Mouse (Mus musculus): ENCODE data around the gene Lamtor4. TPM values are rescaled to one million over a fixed set of nuclear protein-coding genes. Genes with fewer than 3 reads are reported as not detected.

The Lamtor4 gene
- polyA plus RNA-seq, 1 experiment: 72.8 TPM

GRCm38 (mm10) chr5:138233778-138234177, 21.5 kb upstream of the Lamtor4 start:
- Histone ChIP-seq H3K4me3 (ENCODE audit: insufficient read depth, poor library complexity, severe bottlenecking) (no peak overlapping the region), H3K79me2 (ENCODE audit: control insufficient read depth, insufficient read depth) (no peaks in the 10 kb centered on the region), H3K27me3 (ENCODE audit: control insufficient read depth, insufficient read depth, insufficient read length) (no peaks in the 10 kb centered on the region), H3K79me3 (ENCODE audit: low read depth) (no peaks in the 10 kb centered on the region), H3K36me3 (ENCODE audit: control insufficient read depth, insufficient read depth) (no peaks in the 10 kb centered on the region), H3ac (ENCODE audit: control insufficient read depth, insufficient read length, low read depth) (no peak overlapping the region)
- TF ChIP-seq MYOD1 (IDR thresholded peaks at IDR 0.05; ENCODE audit: control insufficient read depth, insufficient read length, low read depth) (no peak), FOSL1 (IDR thresholded peaks at IDR 0.05; ENCODE audit: insufficient read depth, low read length, poor library complexity, severe bottlenecking) (no peak)

DNA sequence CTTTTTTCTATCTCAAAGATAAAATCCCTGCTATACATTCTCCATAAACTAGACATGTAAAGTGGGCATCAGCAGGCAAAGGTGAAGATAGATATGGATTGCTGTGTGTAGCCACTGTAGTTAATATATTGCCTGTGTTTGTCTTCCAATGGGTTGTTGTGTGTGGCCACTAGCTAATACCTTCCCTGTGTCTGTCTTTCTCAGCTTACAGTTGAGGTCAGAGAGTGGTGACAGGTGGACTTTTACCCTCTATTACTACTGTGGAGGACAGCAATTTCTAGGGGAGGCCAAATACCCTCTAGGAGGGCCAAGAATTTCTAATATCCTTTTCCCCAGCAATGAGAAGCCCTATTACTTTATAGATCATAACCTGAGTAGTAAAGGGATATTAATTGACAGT, 21.1 kb upstream of the Lamtor4 start:
- Histone ChIP-seq H3K4me3 (ENCODE audit: insufficient read depth, poor library complexity, severe bottlenecking) (no peak overlapping the region), H3K27me3 (ENCODE audit: control insufficient read depth, insufficient read depth, insufficient read length) (no peaks in the 10 kb centered on the region), H3ac (ENCODE audit: control insufficient read depth, insufficient read length, low read depth) (no peak overlapping the region), H3K36me3 (ENCODE audit: control insufficient read depth, insufficient read depth) (no peaks in the 10 kb centered on the region), H3K79me3 (ENCODE audit: low read depth) (no peaks in the 10 kb centered on the region), H3K79me2 (ENCODE audit: control insufficient read depth, insufficient read depth) (no peaks in the 10 kb centered on the region)
- TF ChIP-seq FOSL1 (IDR thresholded peaks at IDR 0.05; ENCODE audit: insufficient read depth, low read length, poor library complexity, severe bottlenecking) (no peak), MAX (IDR thresholded peaks at IDR 0.05) (no peak), CTCF (IDR thresholded peaks at IDR 0.05; ENCODE audit: control insufficient read depth, insufficient read depth, insufficient read length) (no peak), CEBPB (IDR thresholded peaks at IDR 0.05; ENCODE audit: low read depth) (no peak), USF1 (IDR thresholded peaks at IDR 0.05; ENCODE audit: low read depth) (no peak), MYOD1 (IDR thresholded peaks at IDR 0.05; ENCODE audit: control insufficient read depth, insufficient read length, low read depth) (no peak), MYOG (IDR thresholded peaks at IDR 0.05; ENCODE audit: control insufficient read depth, extremely low read depth, insufficient read length) (no peak)

DNA sequence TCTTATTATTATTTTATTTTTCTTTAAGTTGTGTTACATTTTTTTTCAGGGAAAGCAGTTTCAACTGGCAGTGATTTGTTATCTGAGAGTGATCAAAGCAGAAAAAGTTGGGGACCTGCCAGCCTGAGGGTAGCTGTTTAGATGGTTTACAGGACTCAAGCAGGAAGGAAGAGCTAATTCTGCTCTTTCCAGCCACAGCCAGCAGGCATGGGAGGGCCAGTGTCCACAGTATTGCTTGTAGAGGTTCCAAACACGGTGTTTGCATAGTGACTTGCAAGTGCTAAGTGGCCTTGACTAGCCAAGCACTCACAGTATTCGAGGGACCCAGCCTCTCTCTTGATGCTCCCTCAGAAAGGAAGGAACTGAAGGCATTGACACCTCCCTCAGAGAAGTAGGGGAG, 13.8 kb upstream of the Lamtor4 start:
- no peak overlapping the region for H3ac ChIP-seq (ENCODE audit: control insufficient read depth, insufficient read length, low read depth)
- no peak overlapping the region for H3K4me3 ChIP-seq (ENCODE audit: insufficient read depth, poor library complexity, severe bottlenecking)
- H3K79me2 ChIP-seq (ENCODE audit: control insufficient read depth, insufficient read depth): no peaks in the 10 kb centered on the region
- H3K79me3 ChIP-seq (ENCODE audit: low read depth): no peaks in the 10 kb centered on the region
- no peaks in the 10 kb centered on the region for H3K27me3 ChIP-seq (ENCODE audit: control insufficient read depth, insufficient read depth, insufficient read length)
- H3K36me3 ChIP-seq (ENCODE audit: control insufficient read depth, insufficient read depth): no peaks in the 10 kb centered on the region
- TF ChIP-seq CTCF (IDR thresholded peaks at IDR 0.05; ENCODE audit: control insufficient read depth, insufficient read depth, insufficient read length): no peak
- no peak for TF ChIP-seq FOSL1 (IDR thresholded peaks at IDR 0.05; ENCODE audit: insufficient read depth, low read length, poor library complexity, severe bottlenecking)
- no peak for TF ChIP-seq USF1 (IDR thresholded peaks at IDR 0.05; ENCODE audit: low read depth)
- no peak for TF ChIP-seq MYOD1 (IDR thresholded peaks at IDR 0.05; ENCODE audit: control insufficient read depth, insufficient read length, low read depth)
- no peak for TF ChIP-seq CEBPB (IDR thresholded peaks at IDR 0.05; ENCODE audit: low read depth)
- TF ChIP-seq MYOG (IDR thresholded peaks at IDR 0.05; ENCODE audit: control insufficient read depth, extremely low read depth, insufficient read length): no peak
- no peak for TF ChIP-seq MAX (IDR thresholded peaks at IDR 0.05)

- Histone ChIP-seq H3K36me3 (ENCODE audit: control insufficient read depth, insufficient read depth) (no peaks in the 10 kb centered on the region), H3ac (ENCODE audit: control insufficient read depth, insufficient read length, low read depth) (no peak overlapping the region), H3K27me3 (ENCODE audit: control insufficient read depth, insufficient read depth, insufficient read length) (peaks cover 5% of the 10 kb centered on the region), H3K79me2 (ENCODE audit: control insufficient read depth, insufficient read depth) (no peaks in the 10 kb centered on the region), H3K4me3 (ENCODE audit: insufficient read depth, poor library complexity, severe bottlenecking) (no peak overlapping the region), H3K79me3 (ENCODE audit: low read depth) (no peaks in the 10 kb centered on the region)
- TF ChIP-seq CEBPB (IDR thresholded peaks at IDR 0.05; ENCODE audit: low read depth): no peak
- TF ChIP-seq CTCF (IDR thresholded peaks at IDR 0.05; ENCODE audit: control insufficient read depth, insufficient read depth, insufficient read length): no peak
- no peak for TF ChIP-seq MAX (IDR thresholded peaks at IDR 0.05)
- TF ChIP-seq MYOG (IDR thresholded peaks at IDR 0.05; ENCODE audit: control insufficient read depth, extremely low read depth, insufficient read length): no peak
- no peak for TF ChIP-seq MYOD1 (IDR thresholded peaks at IDR 0.05; ENCODE audit: control insufficient read depth, insufficient read length, low read depth)
- no peak for TF ChIP-seq USF1 (IDR thresholded peaks at IDR 0.05; ENCODE audit: low read depth)
Measured at GRCm38 (mm10) chr5:138251144-138251543, 4.1 kb upstream of the Lamtor4 start.

- Histone ChIP-seq H3K27me3 (ENCODE audit: control insufficient read depth, insufficient read depth, insufficient read length) (peaks cover 5% of the 10 kb centered on the region), H3K79me3 (ENCODE audit: low read depth) (no peaks in the 10 kb centered on the region)
Measured at GRCm38 (mm10) chr5:138253061-138253460, 2.2 kb upstream of the Lamtor4 start.

GRCm38 (mm10) chr5:138256094-138256467, 799 bp downstream of the Lamtor4 start:
- peak overlapping the region; percentile 56 for H3ac ChIP-seq (ENCODE audit: control insufficient read depth, insufficient read length, low read depth)
- H3K79me3 ChIP-seq (ENCODE audit: low read depth): no peaks in the 10 kb centered on the region
- no peaks in the 10 kb centered on the region for H3K79me2 ChIP-seq (ENCODE audit: control insufficient read depth, insufficient read depth)
- H3K4me3 ChIP-seq (ENCODE audit: insufficient read depth, poor library complexity, severe bottlenecking): peak overlapping the region; percentile 52
- no peaks in the 10 kb centered on the region for H3K27me3 ChIP-seq (ENCODE audit: control insufficient read depth, insufficient read depth, insufficient read length)
- TF ChIP-seq MYOG (IDR thresholded peaks at IDR 0.05; ENCODE audit: control insufficient read depth, extremely low read depth, insufficient read length) (no peak), USF1 (IDR thresholded peaks at IDR 0.05; ENCODE audit: low read depth) (no peak), CTCF (IDR thresholded peaks at IDR 0.05; ENCODE audit: control insufficient read depth, insufficient read depth, insufficient read length) (no peak), MYOD1 (IDR thresholded peaks at IDR 0.05; ENCODE audit: control insufficient read depth, insufficient read length, low read depth) (no peak), FOSL1 (IDR thresholded peaks at IDR 0.05; ENCODE audit: insufficient read depth, low read length, poor library complexity, severe bottlenecking) (no peak)
- H3K36me3 ChIP-seq (ENCODE audit: control insufficient read depth, insufficient read depth): peaks cover 3% of the 10 kb centered on the region

More at GRCm38 (mm10) chr5:138253061-138253460, 2.2 kb upstream of the Lamtor4 start:
- H3ac ChIP-seq (ENCODE audit: control insufficient read depth, insufficient read length, low read depth): no peak overlapping the region
- H3K36me3 ChIP-seq (ENCODE audit: control insufficient read depth, insufficient read depth): no peaks in the 10 kb centered on the region
- no peak overlapping the region for H3K4me3 ChIP-seq (ENCODE audit: insufficient read depth, poor library complexity, severe bottlenecking)
- H3K79me2 ChIP-seq (ENCODE audit: control insufficient read depth, insufficient read depth): no peaks in the 10 kb centered on the region
- TF ChIP-seq USF1 (IDR thresholded peaks at IDR 0.05; ENCODE audit: low read depth) (no peak), CTCF (IDR thresholded peaks at IDR 0.05; ENCODE audit: control insufficient read depth, insufficient read depth, insufficient read length) (no peak), FOSL1 (IDR thresholded peaks at IDR 0.05; ENCODE audit: insufficient read depth, low read length, poor library complexity, severe bottlenecking) (no peak)

Data from C2C12 (cell line).